Mouse (Mus musculus) heart, embryonic 14.5 days (tissue): Measurements from ENCODE around the gene Arpc4. TPM values are rescaled to one million over a fixed set of nuclear protein-coding genes. Genes with fewer than 3 reads are reported as not detected.

Experiments used
- ATAC-seq: fragments of 200-750 bp; cut with Nextera tagmentation; 2 replicates; pipeline ENCODE4 v1.8.0; 2017; ENCODE audit warnings: low read depth, moderate TSS enrichment; ENCODE audit not compliant: insufficient number of reproducible peaks, insufficient read depth, low FRiP score
- H3K27ac ChIP-seq, 2 experiments: fragments of 200-500 bp in 1 of 2; fragments of 300-500 bp in 1 of 2; sonication (generic) in 1 of 2; replicated peaks in 1 of 2; 2 replicates each; pipeline ENCODE4 v1.5.1; 2012 to 2014; ENCODE audit warnings: low read depth in 2 of 2, low read length in 2 of 2, control low read depth in 1 of 2, mild to moderate bottlenecking in 1 of 2, mixed read lengths in 1 of 2; ENCODE audit not compliant: control insufficient read depth in 1 of 2, insufficient read depth in 1 of 2
- H3K27me3 ChIP-seq: fragments of 300-500 bp; sonication (generic); 2 replicates; pipeline ENCODE4 v1.6.1; 2014; ENCODE audit warnings: mild to moderate bottlenecking, low read length, control low read depth; ENCODE audit not compliant: control insufficient read depth, insufficient read depth
- H3K36me3 ChIP-seq: fragments of 300-500 bp; sonication (generic); 2 replicates; pipeline ENCODE4 v1.6.1; 2014; ENCODE audit warnings: mild to moderate bottlenecking, control low read depth, low read length, mixed read lengths; ENCODE audit not compliant: control insufficient read depth, insufficient read depth
- H3K4me1 ChIP-seq, 2 experiments: fragments of 200-500 bp in 1 of 2; fragments of 300-500 bp in 1 of 2; sonication (generic) in 1 of 2; 2 replicates each; pipeline ENCODE4 v1.6.1; 2012 to 2014; ENCODE audit warnings: low read length in 2 of 2, control low read depth in 1 of 2, mixed read lengths in 1 of 2; ENCODE audit not compliant: control insufficient read depth in 2 of 2, insufficient read depth in 2 of 2
- H3K4me2 ChIP-seq: fragments of 300-500 bp; sonication (generic); 2 replicates; pipeline ENCODE4 v1.6.1; 2014; ENCODE audit warnings: mild to moderate bottlenecking, low read length
- H3K4me3 ChIP-seq, 2 experiments: fragments of 200-500 bp in 1 of 2; fragments of 300-500 bp in 1 of 2; sonication (generic) in 1 of 2; 2 replicates each; pipeline ENCODE4 v1.5.1; 2012 to 2014; ENCODE audit warnings: low read length in 2 of 2, mild to moderate bottlenecking in 2 of 2, control low read depth in 1 of 2, low read depth in 1 of 2, moderate library complexity in 1 of 2; ENCODE audit not compliant: control insufficient read depth in 1 of 2, insufficient read depth in 1 of 2
- H3K9ac ChIP-seq: fragments of 300-500 bp; sonication (generic); 2 replicates; pipeline ENCODE4 v1.6.1; 2014; ENCODE audit warnings: mild to moderate bottlenecking, low read length
- H3K9me3 ChIP-seq: fragments of 300-500 bp; sonication (generic); 2 replicates; pipeline ENCODE4 v1.6.1; 2016; ENCODE audit warnings: low read length, control low read depth; ENCODE audit not compliant: control insufficient read depth
- WGBS: fragments of 180-500 bp; shearing (Covaris S2); extraction: QIAGEN DNeasy Blood & Tissue Kit; methylation state at CpG from one replicate; pipeline ENCODE4 v1.1.7; 2014; 5-methylcytosine and 5-hydroxymethylcytosine counted together
- microRNA-seq: library from miRNA; unstranded; fragments of <30 nt; microRNA quantifications from one replicate; pipeline ENCODE4, GENCODE M21; 2016
- polyA plus RNA-seq: library from polyadenylated mRNA; unstranded; fragments of >200 nt; fragmentation: Nextera tagmentation; extraction: Ambion mirVana; gene quantifications from 2 replicates; pipeline ENCODE4 v1.2.1, GENCODE M21; 2014

The Arpc4 gene
- polyA plus RNA-seq, 1 experiment from 2014 or later, result 155 TPM

GRCm38 (mm10) chr6:113435664-113436205 lies 57.8 kb downstream of the Arpc4 start, which contains the start of gene Cidec:
Gene Cidec, minus strand, starts transcription at chr6:113435760.
- 71% methylated on average over 9 of the region's 9 CpGs for WGBS

GRCm38 (mm10) chr6:113437135-113437534 lies 59.2 kb downstream of the Arpc4 start:
- Histone ChIP-seq H3K27me3 (no peaks in the 10 kb centered on the region), H3K9me3 (no peaks in the 10 kb centered on the region), H3K4me3 (no peak overlapping the region), H3K4me1 (peaks cover 2% of the 10 kb centered on the region in 2 experiments; a peak in 1 of 4 replicates), H3K4me2 (no peak overlapping the region), H3K27ac (no peak overlapping the region), H3K9ac (no peak overlapping the region), H3K36me3 (no peaks in the 10 kb centered on the region)
- no peak for ATAC-seq
- WGBS, result 72% methylated on average over 12 of the region's 12 CpGs

More at GRCm38 (mm10) chr6:113435664-113436205, 57.8 kb downstream of the Arpc4 start, which contains the start of gene Cidec:
- ATAC-seq, result no peak
- Histone ChIP-seq H3K27ac (no peak within 1 kb of the TSS), H3K27me3 (no peaks in the 10 kb centered on the region), H3K4me1 (no peaks in the 10 kb centered on the region), H3K4me2 (no peak within 1 kb of the TSS), H3K36me3 (no peaks in the 10 kb centered on the region), H3K9ac (no peak within 1 kb of the TSS), H3K4me3 (no peak within 1 kb of the TSS), H3K9me3 (no peaks in the 10 kb centered on the region)

GRCm38 (mm10) chr6:113438721-113439430 lies 61.0 kb downstream of the Arpc4 start:
- H3K4me2 ChIP-seq, result no peak overlapping the region
- no peak overlapping the region for H3K9ac ChIP-seq
- no peak overlapping the region for H3K4me3 ChIP-seq
- no peaks in the 10 kb centered on the region for H3K27me3 ChIP-seq
- WGBS, result 54% methylated on average over 12 of the region's 12 CpGs
- no peaks in the 10 kb centered on the region for H3K9me3 ChIP-seq
- peaks cover 7 to 11% of the 10 kb centered on the region in 2 experiments; a peak in 3 of 4 replicates for H3K4me1 ChIP-seq
- no peak overlapping the region for H3K27ac ChIP-seq
- no peak for ATAC-seq
- H3K36me3 ChIP-seq, result no peaks in the 10 kb centered on the region

Small RNA genes lying within 50 kb of the gene (microRNA-seq; reads per million reads assigned to microRNA genes)
- gene Gm24387, result not detected

Other genes starting within 250 kb of the Arpc4 start
- gene Lhfpl4, start 182.7 kb upstream of the Arpc4 start, polyA plus RNA-seq, result 0.22 and 0.61 TPM in 2 replicates
- gene Mtmr14, start 140.3 kb upstream of the Arpc4 start, polyA plus RNA-seq, result 25.3 and 26.7 TPM in 2 replicates
- gene Cpne9, start 95.8 kb upstream of the Arpc4 start, polyA plus RNA-seq, result 0.07 TPM in 1 of 2 replicates, not detected in the other
- gene Brpf1, start 71.0 kb upstream of the Arpc4 start, polyA plus RNA-seq, result 11.7 and 11.8 TPM in 2 replicates
- gene Ogg1, start 51.1 kb upstream of the Arpc4 start, polyA plus RNA-seq, result 10.1 and 10.3 TPM in 2 replicates
- 131 and 134 TPM in 2 replicates for gene Camk1, start 34.1 kb upstream of the Arpc4 start, polyA plus RNA-seq
- 38.6 and 42.2 TPM in 2 replicates for gene Tada3, start 232 bp upstream of the Arpc4 start, polyA plus RNA-seq
- 1.0 and 1.4 TPM in 2 replicates for gene Ttll3, start 11.1 kb downstream of the Arpc4 start, polyA plus RNA-seq
- gene Rpusd3, start 41.2 kb downstream of the Arpc4 start, polyA plus RNA-seq, result 11.1 and 12.8 TPM in 2 replicates
- not detected in 2 replicates for gene Cidec, start 57.6 kb downstream of the Arpc4 start, polyA plus RNA-seq
- 54.2 and 57.5 TPM in 2 replicates for gene Jagn1, start 64.5 kb downstream of the Arpc4 start, polyA plus RNA-seq
- 0.99 and 1.4 TPM in 2 replicates for gene Il17re, start 80.4 kb downstream of the Arpc4 start, polyA plus RNA-seq
- 5.6 and 9.5 TPM in 2 replicates for gene Il17rc, start 93.3 kb downstream of the Arpc4 start, polyA plus RNA-seq
- gene Creld1, start 105.2 kb downstream of the Arpc4 start, polyA plus RNA-seq, result 30.7 and 32.6 TPM in 2 replicates
- 0.13 and 0.27 TPM in 2 replicates for gene Prrt3, start 123.8 kb downstream of the Arpc4 start, polyA plus RNA-seq
- gene Emc3, start 153.5 kb downstream of the Arpc4 start, polyA plus RNA-seq, result 84.6 and 89.2 TPM in 2 replicates
- 10.1 and 10.6 TPM in 2 replicates for gene Fancd2, start 153.6 kb downstream of the Arpc4 start, polyA plus RNA-seq
- gene Fancd2os, start 222.6 kb downstream of the Arpc4 start, polyA plus RNA-seq, result 0.31 TPM in 1 of 2 replicates, not detected in the other
- 184 and 197 TPM in 2 replicates for gene Brk1, start 226.7 kb downstream of the Arpc4 start, polyA plus RNA-seq
- gene Vhl, start 245.8 kb downstream of the Arpc4 start, polyA plus RNA-seq, result 34.5 and 36.6 TPM in 2 replicates